Mouse (Mus musculus) testis, adult 2 months (tissue): ENCODE data around the gene Cdh22.

Source experiments
- CTCF ChIP-seq: fragments of 200-500 bp; IDR thresholded peaks from 2 replicates; pipeline ENCODE4 v1.5.1; 2012; ENCODE audit warnings: low read depth, mild to moderate bottlenecking, inconsistent platforms, low read length, moderate library complexity; ENCODE audit not compliant: control insufficient read depth, insufficient read depth, insufficient replicate concordance
- POLR2A ChIP-seq: fragments of 200-500 bp; IDR thresholded peaks from 2 replicates; pipeline ENCODE4 v1.6.1; 2012; ENCODE audit warnings: low read depth, mild to moderate bottlenecking, inconsistent platforms, low read length, moderate library complexity; ENCODE audit not compliant: control insufficient read depth

DNA sequence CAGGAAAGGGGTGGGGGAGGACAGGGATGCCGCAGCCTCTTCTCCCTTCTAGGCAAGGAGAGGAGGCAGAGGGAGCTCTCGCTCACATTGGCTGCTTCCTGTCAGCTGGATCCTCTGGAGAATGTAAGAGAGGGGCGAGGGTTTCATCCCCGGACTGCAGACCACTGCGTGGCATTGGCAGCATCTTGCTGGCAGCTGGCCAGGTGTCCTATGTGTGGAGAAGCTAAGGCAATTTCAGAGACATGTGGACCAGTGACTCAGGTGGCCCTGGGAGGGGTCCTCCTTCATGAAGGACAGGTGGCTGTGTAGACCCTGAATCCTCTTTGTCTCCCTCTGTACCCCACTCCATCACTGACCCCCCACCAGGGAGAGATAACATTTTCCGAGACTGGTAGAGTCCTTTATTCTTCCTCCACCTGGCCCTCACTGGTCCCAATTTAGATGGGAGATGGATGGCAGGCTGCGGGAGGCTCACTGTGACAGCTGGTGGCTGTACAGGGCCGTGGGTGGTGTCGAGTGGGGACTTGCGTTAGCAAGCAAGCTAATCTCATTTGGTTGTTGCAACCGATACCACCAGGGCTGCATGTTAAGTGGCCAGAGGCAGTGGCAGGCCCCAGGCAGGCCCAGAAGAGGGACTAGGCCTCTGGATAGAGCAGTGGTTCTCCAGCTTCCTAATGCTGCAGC, 22.6 kb upstream of the Cdh22 start:
- no peak for TF ChIP-seq CTCF
- no peak for TF ChIP-seq POLR2A
